Mouse (Mus musculus): Measurements from ENCODE around the gene 9330159F19Rik.

The 9330159F19Rik gene

DNA sequence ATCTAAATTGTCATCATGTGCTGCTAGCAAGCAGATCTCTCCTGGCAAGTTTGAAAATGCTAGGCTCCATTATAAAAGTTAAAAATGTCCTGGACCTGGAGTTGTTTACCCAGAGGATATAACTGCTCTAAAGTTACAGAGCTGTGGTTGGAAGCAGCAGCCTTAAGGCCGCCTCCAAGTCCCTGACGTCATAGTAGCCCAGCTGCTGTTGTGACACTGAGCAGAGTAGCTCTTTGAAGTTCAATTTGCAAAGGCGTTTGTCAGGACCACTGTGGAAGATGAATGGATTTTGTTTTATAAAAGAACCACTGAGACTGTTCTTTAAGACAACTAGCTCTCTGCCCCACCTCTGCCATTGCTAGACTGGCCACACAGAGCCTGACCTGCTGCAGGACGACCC is at the start of gene 9330159F19Rik:
Gene 9330159F19Rik, plus strand, starts transcription at position 154 of the 400 bp plus-strand sequence.
- no peak for DNase-seq

GRCm38 (mm10) chr10:29161664-29162063 is 49.7 kb upstream of the 9330159F19Rik start:
- no peak for DNase-seq

DNA sequence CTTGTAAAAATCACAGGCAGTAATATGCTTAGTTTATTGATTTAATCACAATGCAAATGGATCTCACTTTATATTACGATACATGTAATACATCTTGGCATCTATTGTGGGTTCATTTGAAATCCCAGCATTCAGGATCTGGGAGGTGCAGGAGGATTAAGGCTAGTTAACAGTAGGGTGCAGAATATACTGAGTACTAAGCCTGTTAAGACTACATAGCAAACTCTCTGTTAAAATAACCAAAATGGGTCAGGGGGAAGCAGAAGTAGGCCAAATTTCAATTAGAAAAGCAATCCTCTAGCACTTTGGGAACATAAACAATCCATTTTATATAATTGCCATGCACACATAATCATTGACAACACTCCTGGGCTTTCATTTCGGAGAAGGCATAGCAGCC is 37.6 kb upstream of the 9330159F19Rik start:
- no peak for DNase-seq

GRCm38 (mm10) chr10:29175656-29176055 is 35.8 kb upstream of the 9330159F19Rik start:
- no peak for DNase-seq

GRCm38 (mm10) chr10:29176881-29177280 is 34.5 kb upstream of the 9330159F19Rik start:
- no peak for DNase-seq

DNA sequence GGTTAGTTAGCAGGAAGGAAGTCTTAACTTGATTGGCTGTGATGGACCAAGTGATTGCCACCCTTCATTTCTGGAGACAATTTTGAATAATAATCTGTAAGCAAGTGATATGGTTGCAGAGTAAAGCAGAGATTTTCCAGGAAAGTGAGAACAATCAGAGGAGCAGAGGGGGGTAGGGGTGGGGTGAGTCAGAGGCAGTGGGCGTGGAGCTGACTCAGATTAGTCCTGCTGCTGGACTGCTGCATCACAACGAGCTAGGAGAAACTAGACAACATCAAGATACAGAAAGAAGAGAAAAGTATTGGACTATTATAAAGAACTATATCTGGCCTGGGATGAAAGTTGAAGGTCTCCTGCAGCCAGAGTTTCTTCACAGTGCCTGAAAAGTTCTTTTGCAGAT is 33.4 kb upstream of the 9330159F19Rik start:
- no peak for DNase-seq

DNA sequence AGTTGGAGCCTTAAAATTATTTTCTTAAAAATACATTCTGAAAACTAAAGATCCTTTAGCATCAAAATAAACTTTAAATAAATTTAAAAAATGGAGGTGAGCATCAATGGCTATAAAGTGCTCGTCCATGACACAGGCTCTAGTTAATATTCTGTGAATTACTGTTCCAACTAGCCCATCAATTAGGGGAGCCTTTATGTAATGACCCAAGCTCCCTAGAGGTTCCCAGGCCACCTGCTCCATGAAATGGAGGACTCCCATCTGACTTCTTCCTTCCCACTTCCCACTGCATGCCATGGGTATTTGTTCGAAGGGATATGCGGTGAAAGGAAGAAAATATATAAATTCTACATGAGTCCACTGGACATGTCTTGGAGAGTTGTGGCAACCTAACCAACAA is 31.2 kb upstream of the 9330159F19Rik start:
- DNase-seq = no peak

DNA sequence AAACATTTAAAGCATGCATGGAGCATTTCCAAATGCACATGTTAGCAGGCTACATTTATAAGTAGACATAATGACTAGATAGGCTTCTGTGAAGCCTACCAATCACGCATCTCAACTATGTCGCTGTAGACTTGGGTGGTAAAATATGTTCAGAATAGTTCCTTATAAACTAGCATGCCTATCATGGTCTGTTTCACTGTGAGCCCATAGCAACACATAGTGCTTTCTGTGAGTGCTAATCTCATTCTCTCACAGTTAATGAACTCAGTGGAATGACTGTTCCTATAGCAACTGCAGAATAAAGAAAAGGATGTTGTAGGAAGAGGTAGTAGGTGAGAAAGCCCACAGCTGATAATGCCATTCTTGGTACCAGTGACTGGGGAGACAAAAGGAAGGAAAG is 30.4 kb upstream of the 9330159F19Rik start:
- DNase-seq = no peak

DNA sequence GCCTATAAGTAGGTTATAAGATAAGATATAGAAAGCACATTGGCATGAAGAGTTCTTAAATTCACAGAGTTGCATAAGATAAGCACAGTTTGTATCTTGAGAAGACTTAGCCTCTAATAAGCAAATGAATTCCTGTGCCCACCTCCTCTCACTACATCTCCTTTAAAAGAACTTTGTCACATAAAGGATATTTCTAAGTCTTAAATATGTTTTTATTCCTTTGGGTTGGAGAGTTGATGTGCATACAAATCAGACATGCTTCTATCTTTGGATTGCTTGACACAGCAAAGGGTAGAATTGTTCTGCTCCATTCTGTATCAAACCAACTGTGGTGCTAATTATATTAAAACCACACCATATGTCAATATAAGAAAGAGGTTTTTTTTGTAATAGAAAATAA is 17.6 kb upstream of the 9330159F19Rik start:
- no peak for DNase-seq

- DNase-seq = no peak
Observed at GRCm38 (mm10) chr10:29196811-29197210, 14.6 kb upstream of the 9330159F19Rik start.

GRCm38 (mm10) chr10:29198642-29199041 is 12.8 kb upstream of the 9330159F19Rik start, which contains the start of gene Gm49353:
TSS of gene Gm49353 (plus strand) at chr10:29198954.
- no peak for DNase-seq

- DNase-seq = no peak
Observed at GRCm38 (mm10) chr10:29199835-29200234, 11.6 kb upstream of the 9330159F19Rik start.

- no peak for DNase-seq
Observed at GRCm38 (mm10) chr10:29200609-29201008, 10.8 kb upstream of the 9330159F19Rik start.

- peak; percentile 38 for DNase-seq
Observed at GRCm38 (mm10) chr10:29206730-29207129, 4.7 kb upstream of the 9330159F19Rik start.

DNA sequence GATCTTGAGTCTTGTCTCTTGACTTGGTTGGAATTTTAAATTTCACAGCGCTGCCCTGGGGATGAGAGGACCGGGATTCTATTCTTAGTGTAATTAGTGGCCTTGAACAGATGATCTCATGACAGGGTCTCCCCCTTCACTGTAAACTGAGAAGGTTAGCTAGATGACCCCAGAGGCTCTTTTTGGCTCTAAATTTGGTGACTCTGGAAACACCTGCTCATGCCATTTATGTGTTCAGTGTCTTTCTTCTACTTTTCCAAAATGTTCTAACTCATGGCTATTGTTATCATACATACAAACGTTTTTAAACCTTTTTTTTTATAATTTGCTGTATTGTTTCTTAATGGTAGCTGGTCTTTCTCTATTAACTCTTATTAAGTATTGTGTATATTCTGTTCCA is 2.7 kb upstream of the 9330159F19Rik start:
- DNase-seq = no peak

GRCm38 (mm10) chr10:29213534-29214100 is 2.2 kb downstream of the 9330159F19Rik start:
- DNase-seq = peak; percentile 11

DNA sequence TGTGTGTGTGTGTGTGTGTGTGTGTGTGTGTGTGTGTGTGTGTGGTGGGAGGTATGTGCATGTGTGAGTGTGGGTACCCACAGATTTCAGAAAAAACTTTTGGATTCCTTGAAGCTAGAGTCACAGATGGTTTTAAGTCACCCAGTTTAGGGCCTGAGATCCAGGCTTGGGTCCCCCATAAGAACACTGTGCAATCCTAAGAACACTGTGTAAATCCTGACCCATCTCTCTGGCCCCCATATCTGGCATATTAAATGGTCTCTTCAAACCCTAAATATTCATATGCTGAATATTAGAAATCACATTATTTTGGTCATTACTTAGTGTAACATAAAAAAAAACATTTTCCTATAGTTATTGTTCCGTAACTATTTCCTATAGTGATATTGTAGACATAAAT is 5.6 kb downstream of the 9330159F19Rik start:
- no peak for DNase-seq

- DNase-seq = no peak
Observed at GRCm38 (mm10) chr10:29217451-29217850, 6.0 kb downstream of the 9330159F19Rik start.

DNA sequence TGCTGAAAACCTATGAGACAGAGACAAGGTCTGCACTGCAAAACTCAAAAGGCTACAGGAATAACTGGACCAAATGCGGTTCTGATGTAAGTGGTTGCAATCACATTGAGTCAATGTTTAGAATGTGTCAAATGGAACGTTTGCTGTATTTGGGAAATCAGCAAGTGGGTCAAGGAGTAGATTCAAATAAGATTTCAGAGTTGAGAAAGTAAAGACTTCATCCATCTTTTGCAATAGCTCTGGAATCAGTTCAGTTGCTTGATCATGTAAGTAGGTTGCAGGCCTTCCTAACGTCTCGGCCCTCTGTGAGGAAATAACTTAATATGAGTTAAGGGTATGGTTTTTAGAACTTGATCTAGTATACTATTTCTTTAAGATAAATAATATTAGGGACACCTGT is 13.9 kb downstream of the 9330159F19Rik start:
- no peak for DNase-seq

GRCm38 (mm10) chr10:29231208-29231607 is 19.8 kb downstream of the 9330159F19Rik start:
- DNase-seq = no peak
